Mouse (Mus musculus) adrenal gland, postnatal 25 days (tissue): ENCODE measurements around the gene Mrpl34. TPM values are rescaled to one million over a fixed set of nuclear protein-coding genes. Genes with fewer than 3 reads are reported as not detected.
"Not testable (repeated sequence)": the region's sequence is repeated elsewhere in the genome, so short reads cannot be mapped to it uniquely, and the experiment has no call there.

Experiments
- DNase-seq: peaks from one replicate; pipeline ENCODE4 v3.0.0; 2021; ENCODE audit warnings: mixed read lengths
- long read RNA-seq: library from polyadenylated mRNA; stranded (forward); transcript quantifications from one replicate; pipeline ENCODE4 v2.0.0, GENCODE M21; 2021
- total RNA-seq: library from RNA; stranded (reverse); gene quantifications from 2 replicates; pipeline ENCODE4 v1.2.3, GENCODE M21; 2021

Mrpl34 gene
- 109 and 113 TPM in 2 replicates for total RNA-seq
- long read RNA-seq, transcript Mrpl34-201 (2 exons, 607 nt): major isoform, 68 of 69 reads
- long read RNA-seq, partial matches to known transcripts: 0 of 69 reads
- long read RNA-seq, other reads (novel, unspliced or antisense): 1 of 69 reads

DNA sequence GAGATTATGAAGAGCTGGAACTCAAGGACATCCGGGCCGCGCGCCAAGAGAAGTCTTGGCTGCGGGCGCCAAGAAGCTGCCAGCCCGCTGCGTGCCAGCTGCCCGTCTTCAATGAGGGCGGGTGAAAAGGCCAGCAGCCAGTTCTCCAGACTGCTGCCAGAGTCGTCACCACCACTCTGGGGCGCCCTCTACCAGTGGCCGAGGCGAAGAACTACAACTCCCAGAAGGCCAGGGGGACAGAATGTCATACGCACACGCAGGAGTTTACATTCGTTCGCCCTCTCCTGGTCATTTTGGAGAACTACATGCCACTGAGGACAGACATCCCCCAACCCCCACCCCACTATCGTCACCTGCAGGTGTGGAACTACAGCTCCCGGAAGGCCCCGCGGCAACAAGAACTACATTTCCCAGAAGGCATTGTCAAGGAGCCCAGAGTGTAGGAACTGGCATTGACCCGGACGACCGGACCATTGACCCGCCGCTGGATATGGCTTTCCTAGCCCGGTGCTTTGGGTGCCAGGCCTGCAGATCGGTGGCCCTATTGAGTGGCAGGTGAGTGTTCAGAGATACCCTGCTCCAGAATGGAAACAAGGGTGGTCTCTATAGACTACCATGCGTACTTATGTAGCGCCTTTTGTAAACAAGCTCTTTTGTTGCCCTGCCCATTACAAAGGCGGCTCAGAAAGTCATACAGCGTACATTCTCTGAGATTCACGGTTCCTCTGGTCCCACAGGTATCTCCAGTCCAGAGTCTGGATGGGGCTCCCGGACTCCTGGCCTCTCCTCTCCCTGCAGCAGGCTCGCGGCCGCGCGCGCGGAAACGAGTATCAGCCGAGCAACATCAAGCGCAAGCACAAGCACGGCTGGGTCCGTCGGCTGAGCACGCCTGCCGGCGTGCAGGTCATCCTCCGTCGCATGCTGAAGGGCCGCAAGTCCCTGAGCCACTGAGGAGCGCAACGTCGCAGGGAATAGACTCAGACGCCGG is at the start of gene Mrpl34:
Gene Mrpl34, plus strand, starts transcription at position 447 of the 988 bp plus-strand sequence.
- peak; percentile 96 for DNase-seq

DNA sequence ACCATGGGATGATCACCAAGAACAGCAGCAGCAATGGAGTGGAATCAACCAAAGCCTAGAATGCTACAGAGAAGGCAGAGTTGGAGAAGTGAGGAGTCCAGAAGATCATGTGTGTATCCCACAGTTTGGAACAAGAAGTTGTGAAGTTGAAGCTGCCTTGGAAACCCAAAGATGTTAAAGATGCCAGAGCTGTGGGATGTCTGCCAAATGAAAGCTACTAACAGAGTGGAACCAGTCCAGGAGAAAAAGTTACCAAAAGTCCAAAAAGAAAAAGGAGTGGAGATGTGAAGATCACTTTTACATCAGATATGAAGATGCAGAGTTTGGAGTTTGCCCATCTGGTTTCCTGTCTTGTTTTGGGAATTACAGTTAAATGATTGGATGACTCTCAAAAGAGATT is 42.6 kb upstream of the Mrpl34 start:
- no peak for DNase-seq

DNA sequence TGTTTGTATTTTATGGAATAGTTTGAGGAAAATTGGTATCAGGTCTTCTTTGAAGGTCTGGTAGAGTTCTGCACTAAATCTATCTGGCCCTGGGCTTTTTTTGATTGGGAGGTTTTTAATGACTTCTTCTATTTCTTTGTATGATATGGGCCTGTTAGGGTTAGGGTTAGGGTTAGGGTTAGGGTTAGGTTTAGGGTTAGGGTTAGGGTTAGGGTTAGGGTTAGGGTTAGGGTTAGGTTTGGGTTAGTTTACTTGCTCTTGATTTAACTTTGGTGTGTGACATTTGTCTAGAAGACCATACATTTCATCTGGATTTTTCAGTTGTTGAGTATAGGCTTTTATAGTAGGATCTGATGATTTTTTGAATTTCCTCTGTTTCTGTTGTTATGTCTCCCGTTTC is 31.8 kb upstream of the Mrpl34 start:
- not testable (repeated sequence) for DNase-seq

DNA sequence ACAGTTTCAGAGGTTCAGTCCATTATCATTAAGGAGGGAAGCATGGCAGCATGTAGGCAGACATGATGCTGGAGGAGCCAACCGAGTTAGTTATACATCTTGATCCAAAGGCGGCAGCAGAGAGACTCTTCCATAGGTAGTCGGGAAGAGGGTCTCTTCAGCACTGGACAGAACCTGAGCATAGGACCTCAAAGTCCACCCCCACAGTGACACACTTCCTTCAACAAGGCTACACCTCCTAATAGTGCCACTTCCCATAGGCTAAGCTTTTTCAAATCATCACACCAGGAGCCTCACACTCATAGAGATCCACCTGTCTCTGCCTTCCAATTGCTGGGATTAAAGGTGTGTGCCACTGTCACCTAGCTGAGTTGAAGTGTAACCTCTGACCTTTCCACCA is 27.7 kb upstream of the Mrpl34 start:
- no peak for DNase-seq

DNA sequence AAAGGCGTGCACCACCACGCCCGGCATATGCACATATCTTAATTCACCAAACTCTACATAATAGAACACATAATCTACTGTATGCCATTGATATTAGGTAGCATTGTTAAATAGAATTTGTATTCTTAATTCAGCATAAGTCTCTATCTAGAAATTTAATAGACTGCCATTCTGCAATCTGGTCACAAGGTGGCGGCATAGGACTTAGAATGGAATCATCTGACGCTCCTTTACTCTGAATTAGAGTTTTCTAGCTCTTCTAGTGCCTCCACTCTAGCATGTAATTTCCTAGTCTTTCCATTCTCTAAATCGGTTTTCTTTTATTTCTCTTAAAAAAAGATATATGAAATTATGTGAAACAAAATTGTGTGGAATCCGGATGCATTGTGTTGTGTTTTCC is 23.4 kb upstream of the Mrpl34 start:
- peak; percentile 33 for DNase-seq

DNA sequence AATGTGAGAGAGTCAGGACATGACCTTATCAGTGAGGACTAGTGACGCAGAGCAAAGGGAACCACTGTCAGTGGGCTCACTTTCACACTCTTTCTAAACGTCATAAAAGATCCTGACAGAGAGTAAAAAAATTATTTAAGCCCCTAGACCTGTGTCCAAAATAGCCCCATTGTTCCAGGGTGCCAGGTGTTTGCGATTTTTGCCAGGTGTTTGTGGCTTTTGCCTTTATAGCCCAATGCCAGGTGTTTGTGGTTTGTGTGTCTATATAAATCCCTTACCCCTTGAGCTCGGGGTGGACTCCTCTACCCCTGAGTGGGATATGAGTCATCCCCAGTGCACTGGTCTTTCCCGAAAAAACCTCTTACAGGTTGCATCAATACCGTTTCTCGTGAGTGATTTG is 19.7 kb upstream of the Mrpl34 start:
- no peak for DNase-seq

DNA sequence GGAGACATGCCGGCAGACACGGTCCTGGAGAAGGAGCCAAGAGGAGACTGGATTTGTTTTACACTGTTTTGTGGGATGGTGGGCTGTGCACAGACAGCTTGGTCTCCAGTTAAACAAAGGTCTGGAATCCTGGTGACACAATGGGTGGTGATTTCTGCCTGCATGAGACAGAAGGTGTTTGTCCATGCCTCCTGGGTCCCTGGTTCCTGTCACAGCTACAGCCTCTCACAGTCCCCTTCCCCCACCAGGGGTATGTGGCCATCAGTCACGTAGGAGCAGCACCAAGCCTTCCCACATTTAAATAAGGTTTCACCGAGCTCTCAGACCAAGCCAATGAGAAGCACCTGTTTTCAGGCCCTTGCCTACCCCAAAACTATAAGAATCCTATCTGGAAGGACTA is 13.4 kb upstream of the Mrpl34 start:
- no peak for DNase-seq

DNA sequence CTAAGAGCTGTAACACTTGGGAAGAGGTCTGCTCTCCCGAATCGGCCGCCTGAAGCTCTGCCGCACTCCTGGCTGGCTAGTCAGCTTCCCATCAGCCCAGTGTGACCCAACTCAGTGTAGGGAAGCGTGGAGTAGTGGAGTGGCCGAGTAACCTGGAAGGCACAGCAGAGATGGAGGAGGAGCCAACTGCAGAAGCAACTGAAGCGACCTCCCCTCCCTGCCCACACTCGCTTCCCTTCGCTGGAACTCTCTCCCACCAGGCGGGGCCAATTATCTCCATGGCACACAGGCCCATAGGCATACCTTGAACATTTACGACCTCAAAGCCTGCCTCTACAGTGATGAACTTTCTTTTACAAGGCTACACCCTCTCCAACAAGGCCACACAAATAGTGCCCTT is 13.0 kb upstream of the Mrpl34 start:
- DNase-seq: no peak

DNA sequence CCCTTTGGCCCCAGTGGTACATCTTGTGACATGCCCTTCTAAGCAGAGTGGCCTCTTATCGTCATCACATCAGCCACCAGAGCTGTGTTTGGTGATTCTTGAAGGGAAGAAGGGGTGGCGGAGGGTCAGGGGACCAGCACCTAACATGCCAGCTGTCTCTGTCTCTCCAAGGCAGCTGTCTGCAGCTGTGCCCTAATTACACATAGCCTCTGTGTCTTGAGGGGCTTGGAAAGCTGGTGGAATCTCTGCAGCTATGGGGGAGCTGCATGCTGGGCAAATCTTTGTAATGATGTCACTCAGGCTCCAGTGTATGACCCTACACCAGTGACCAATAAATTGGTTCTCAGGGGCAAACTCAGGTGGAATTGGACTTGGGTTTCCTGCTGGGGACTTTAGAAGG is 12.1 kb upstream of the Mrpl34 start:
- DNase-seq: no peak

DNA sequence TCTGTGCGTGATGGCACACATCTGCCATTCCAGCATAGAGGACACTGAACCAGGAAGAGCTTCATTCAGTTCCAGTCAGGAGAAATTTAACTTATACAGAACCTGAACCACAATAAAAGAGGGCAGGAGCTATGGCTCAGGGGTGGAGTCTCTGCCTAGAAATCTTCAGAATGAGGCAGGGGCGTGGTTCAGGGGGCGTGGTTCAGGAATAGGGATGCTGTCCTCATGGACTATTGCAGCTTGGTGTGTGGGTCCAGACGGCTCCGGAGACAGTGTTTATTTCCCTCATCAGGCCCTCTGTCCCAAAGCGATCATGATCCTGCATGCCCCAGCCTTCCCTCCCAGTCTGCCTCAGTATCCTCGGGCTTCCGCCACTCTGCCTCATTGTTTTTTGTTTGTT is 10.1 kb upstream of the Mrpl34 start:
- DNase-seq: no peak

DNA sequence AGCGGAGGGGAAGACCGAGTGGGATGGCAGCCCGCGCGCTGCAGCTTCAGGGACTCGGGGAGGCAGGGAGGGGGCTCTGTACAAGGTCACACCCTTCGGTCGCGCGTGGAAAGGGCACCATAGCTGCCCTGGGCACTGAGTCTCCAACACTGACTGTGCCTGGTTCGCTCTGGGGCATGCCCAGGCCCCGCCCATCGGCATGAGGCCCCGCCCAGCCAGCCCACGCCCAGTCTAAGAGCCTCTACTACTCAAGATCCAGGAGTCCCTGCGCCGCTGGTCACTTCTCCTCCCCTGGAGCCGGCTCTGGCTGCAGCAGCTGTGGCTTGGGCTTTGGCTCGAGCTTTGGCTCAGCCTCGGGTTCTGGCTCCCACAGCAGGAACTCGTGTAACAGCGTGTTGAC is 7.9 kb upstream of the Mrpl34 start:
- no peak for DNase-seq

DNA sequence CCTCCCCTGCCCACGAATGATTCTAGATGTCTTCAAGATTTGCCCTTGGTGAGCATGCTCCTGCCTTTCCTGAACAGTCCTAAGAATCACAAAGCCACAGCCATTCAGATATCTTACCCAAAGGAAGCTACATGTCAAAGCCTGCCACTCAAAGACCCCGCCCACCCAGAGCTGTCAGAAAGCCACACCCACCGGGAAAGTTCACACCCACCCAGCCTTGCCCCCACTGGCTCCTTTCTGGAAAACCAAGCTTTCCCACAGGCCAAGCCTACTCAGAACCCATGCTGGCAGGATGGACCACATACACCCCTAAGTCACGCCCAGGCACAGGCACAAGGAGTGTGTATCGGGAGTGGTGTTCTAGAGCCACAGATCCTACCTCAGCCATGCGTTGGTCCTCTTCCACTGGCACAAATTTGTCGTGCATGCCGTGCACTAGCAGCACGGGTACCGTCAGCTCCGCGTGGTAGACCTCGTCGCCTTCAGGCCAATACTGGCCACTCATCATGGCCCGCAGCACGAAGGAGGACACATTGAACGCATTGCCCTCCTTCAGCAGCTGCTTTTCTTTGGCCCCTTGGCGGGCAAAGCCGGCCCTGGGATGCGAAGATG is 7.0 kb upstream of the Mrpl34 start:
- no peak for DNase-seq

DNA sequence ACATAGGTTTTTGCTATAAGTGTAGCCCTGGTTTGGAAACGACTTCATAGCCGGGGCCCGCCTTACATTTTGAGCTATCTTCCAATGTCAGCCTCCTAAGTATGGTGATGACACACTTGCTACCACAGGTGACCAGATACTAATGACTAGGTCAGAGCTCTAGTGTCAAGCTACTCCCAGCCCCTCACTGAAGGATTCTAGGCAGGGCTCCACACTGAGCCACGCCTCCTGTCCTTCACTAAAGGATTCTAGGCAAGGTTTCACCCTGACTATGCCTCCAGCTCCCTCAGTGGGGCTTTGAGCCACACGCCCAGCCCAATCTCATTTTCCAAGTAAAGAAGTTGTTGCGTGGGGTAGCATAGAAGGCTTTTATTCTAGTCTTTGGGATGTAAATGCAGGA is 4.0 kb upstream of the Mrpl34 start:
- DNase-seq: no peak

DNA sequence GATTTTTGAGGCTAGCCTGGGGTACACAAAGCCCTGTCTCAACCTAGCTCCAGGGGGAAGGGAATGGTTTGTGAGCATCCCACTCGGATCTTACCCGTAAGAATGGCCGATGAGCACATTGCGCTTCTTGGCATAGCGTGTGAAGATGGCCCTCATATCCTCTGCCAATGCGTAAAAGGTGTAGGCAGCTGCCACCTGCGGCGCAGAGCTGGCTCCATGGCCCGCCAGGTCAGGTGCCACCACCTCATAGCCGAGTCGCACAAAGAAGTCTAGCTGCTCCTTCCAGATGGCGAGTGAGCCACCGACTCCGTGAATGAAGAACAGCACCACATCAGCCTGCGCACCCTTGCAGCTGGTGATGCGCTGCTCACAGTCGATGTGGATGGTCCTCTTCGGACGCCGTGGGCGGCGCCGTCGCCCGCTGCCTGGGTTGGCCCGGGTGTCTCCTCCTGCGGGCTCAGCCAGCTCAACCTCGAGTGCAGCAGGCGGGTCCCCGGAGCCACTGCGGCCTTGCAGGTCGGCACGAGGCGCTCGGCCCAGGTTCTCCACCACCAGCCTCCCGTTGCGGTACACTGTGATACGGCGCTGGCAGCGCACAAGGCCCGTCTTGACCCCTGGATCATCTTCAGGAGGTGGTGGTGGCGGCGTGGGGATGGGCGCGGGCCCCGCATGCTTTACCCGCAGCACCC is 3.5 kb upstream of the Mrpl34 start:
- no peak for DNase-seq

DNA sequence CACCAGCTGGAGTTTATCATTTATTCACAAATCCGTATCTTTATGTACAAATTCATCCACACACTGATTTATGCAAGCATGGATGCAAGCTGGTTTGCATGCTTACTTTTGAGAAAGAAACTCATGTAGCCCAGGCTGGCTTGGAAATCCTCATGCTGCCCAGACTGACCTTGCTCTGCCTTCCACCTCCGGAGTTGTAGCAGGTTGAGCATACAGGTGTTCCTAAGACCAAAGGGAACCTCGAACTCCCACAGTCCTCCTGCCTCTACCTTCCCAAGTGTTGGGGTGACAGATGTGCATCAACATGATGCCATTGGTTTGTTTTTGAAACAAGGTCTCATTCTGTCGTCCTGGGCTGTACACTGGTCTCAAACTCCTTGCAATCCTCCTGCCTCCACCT is 2.6 kb upstream of the Mrpl34 start:
- DNase-seq: no peak

DNA sequence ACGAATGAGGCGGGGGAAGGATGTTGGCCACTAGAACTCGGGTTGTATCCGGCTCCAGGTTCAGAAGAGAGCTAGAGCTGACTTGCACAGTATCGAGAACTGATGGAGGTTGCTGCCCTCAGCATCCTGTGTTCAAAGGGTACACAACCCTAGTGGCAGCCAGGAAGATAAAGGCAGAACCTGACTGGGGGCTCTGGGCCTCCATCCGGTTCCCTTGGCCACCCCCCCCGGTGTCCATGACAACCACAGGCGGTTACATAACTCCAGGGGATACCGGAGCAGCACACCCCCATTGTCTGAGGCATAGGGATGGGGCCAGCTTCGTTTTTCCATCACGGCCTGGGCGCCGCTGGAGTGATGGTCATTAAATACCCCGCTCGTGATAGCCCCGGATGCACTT is 2.0 kb upstream of the Mrpl34 start:
- peak; percentile 54 for DNase-seq

DNA sequence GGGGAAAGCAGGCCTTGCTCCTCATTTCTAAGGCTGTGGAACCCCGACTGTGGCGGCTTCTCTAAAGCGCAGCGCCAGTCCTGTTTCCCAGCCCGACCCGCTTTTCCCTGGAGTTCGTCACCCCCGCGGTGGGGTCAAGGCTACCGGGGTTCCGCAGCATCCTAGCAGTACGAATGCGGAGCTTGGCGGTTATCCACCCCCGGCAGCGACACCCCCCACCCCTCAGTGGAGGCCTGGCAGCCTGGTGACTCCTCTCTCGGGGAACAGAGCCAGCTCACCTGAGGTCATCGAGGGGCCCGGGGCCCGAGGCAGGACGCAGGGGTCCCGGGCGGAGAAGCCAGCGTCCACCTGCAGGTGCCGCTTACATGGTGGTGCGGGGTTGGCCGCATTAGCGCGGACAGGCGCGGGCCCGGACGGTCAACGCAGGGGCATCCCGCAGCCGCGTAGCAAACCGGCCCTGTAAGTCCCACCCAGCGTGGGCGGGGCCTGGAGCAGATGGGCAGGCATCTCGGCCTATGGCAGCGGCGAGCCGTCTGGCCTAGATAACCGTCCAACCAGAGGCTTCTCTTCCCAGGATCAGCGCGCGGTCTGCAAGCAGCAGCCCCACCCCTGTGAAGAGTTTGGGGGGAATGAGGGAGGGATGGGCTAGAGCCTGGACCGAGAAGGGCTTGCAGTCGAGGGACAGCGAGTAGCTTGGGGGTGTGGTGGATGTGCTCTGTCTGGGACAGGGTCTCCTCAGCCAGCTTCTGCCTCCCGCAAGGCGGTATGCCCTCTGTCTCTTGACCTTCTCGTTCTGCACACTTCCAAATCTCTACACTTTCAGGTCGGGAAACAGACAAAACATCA is 1.3 kb upstream of the Mrpl34 start, which contains the start of gene Abhd8:
Gene Abhd8, minus strand, starts transcription at position 468 of the 846 bp plus-strand sequence.
- DNase-seq: peak; percentile 98

DNA sequence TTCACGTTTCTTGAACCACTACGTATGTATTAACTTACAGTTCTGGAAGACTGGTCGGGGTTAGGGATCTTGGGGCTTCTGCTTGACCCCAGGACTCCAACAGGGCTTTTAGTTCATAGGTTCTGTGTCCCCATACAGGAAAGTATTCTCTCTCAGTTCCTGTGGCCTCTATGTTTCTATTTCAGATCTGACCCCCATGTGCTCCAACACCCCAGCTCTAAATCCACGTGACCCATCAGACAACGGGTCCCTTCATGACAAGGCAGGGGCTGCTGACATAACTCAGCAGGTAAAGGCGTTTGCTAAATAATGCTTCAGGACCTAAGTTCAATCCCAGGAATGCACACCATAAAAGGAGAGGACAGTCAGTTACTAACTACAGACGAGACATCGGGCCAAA is 974 bp downstream of the Mrpl34 start:
- no peak for DNase-seq

DNA sequence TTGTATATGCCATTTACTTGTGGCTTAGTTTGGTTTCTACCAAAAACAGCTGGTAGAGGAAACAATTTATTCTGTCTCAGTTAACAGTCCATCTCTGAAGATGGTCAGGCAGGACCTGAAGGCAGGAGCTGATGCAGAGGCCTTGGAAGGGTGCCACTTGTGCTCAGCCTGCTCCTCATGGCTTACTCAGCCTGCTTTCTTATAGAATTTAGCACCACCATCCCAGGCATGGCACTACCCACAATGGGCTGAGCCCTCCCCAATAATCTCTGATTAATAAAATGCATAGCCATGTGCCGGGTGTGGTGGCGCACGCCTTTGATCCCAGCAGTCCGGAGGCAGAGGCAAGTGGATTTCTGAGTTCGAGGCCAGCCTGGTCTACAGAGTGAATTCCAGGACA is 1.4 kb downstream of the Mrpl34 start:
- DNase-seq: no peak

DNA sequence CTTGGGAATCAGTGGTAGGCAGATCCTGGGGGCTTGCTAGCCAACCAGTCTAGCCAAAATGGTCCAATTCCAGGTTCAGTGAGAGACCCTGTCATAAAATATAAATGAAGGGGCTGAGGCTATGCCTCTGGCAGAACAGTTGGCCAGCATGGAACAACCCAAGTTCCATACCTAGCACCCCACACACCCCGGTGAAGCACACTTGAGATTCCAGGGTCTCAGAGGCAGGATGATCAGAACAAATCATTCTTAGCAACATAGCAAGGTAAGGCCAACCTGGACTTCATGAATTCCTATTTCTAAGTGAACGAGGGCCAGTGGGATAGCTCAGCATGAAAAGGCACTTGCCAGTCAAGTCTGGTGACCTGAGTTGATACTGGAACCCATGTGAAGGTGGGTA is 2.4 kb downstream of the Mrpl34 start:
- DNase-seq: no peak

DNA sequence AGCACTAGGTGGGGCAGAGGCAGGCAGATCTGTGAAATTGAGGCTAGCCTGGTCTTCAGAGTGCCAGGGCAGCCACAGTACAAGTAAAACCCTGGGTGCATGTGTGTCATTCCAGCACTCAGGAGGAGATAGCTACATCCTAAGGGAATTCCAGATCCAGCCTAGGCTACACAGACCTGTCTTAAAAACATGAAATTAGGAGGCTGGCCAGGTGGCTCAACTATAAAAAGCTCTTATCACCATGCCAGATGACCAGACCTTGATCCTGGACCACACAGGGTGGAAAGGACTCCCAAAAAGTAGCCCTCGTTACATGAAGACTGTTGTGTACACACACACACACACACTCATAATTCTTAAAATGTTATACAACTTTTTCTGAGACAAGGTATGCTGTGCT is 3.2 kb downstream of the Mrpl34 start:
- no peak for DNase-seq

DNA sequence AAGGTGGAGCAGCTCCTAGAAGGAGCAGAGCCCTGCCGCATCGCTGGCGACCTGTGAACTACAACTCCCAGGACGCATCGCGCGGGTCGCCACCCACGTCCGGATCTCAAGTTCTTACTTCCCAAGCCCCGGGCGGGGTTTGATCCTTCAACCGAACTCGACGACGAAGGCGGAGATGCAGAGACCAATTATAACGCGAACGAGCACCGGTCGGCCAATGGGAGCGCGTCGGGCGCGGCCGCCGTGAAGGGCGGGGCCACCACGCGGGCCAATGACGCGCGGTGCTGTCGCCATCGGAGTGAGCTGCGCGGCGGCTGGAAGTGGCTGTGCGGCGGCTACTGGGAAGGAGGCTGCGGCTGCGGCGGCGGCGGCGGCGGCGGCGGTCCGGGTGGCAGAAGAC is 4.2 kb downstream of the Mrpl34 start, which contains the start of gene Dda1:
Gene Dda1, plus strand, starts transcription at position 284 of the 400 bp plus-strand sequence.
- DNase-seq: peak; percentile 96
